Mouse (Mus musculus): ENCODE data around the gene Fyb2.

The Fyb2 gene

GRCm38 (mm10) chr4:104913291-104914129 is at the start of gene Fyb2:
Gene Fyb2 (plus strand): TSS chr4:104913456.
- no peak for DNase-seq (ENCODE audit: low spot score in 2 of 2)

DNA sequence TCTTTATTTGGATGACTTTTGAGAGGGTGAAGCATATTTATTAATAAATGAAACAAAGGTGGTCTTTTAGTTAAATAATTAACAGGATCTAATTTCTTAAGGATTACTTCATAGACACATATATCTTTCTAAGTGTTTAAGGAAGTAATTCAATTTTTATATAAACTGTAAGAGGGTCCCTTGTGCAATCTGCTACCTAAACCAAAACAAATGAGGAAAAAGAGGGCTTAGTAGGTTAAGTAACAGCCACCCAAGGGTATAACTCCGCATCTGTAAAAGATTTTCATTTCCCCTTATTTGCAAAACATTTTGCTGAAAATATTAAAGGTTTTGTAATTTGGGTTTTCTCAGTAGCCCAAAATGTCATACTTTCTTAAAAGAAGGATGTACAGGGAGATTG is 48.9 kb upstream of the Fyb2 start:
- DNase-seq (ENCODE audit: low spot score in 2 of 2): no peak

DNA sequence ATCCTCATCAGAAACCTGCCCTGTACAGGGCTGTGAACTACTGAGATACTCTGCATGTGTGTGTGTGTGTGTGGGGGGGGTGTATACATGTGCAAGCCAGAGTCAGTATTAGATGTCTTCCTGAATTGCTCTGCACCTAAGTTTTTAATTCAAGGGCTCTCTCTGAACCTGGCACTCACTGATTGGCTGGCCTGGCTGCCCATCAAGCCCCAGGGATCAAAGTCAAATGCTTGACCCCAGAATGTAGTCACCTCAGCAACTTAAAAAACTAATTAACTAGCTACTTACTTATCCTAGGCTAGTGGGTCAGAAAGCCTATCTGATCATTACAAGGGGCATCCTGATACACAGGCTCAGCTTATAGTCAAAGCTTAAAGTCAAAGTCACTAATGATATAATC is 43.7 kb upstream of the Fyb2 start:
- DNase-seq (ENCODE audit: low spot score in 2 of 2): no peak

DNA sequence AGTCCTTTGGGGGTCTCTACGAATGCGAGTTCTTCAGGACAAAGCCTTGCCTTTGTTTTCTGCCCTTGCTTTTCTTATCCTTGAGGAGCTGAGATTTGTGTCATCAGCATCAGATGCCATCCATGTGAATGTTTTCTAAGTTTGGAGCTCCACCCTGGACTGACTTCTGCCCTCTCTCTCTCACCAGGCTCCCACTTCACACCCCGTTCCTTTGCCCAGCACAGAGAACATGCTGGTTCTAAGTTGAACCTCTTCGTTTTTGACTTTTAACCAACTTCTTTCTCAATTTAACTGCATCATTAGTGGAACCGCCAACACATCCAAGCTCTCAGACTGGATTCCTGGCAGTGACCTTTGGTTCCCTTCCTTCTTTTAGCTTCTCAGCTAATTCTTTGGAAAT is 43.1 kb upstream of the Fyb2 start:
- no peak for DNase-seq (ENCODE audit: low spot score in 2 of 2)

DNA sequence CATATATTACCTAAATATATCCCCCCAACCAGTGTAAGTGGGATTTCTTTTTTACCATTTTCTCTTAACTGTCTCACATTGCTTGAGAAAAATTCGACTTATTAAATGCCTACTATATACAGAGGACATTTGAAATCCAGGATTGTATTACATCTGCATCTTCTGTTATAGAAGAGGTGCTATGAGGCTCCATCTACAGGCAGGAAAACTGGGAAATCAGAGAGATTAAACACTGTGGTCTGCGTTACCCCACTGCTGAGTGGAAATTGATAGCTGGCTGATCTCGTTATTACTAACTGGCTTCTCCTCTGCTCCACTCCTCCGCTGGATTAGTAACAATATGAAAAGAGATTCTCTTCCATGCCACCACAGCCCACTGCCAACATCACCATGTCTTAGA is 37.4 kb upstream of the Fyb2 start:
- no peak for DNase-seq (ENCODE audit: low spot score in 2 of 2)

GRCm38 (mm10) chr4:104876323-104876722 is 36.9 kb upstream of the Fyb2 start, which contains the start of gene C8a:
Gene C8a (minus strand): TSS chr4:104876398.
- no peak for DNase-seq (ENCODE audit: low spot score in 2 of 2)

GRCm38 (mm10) chr4:104887486-104887885 is 25.8 kb upstream of the Fyb2 start:
- DNase-seq (ENCODE audit: low spot score in 2 of 2): no peak

DNA sequence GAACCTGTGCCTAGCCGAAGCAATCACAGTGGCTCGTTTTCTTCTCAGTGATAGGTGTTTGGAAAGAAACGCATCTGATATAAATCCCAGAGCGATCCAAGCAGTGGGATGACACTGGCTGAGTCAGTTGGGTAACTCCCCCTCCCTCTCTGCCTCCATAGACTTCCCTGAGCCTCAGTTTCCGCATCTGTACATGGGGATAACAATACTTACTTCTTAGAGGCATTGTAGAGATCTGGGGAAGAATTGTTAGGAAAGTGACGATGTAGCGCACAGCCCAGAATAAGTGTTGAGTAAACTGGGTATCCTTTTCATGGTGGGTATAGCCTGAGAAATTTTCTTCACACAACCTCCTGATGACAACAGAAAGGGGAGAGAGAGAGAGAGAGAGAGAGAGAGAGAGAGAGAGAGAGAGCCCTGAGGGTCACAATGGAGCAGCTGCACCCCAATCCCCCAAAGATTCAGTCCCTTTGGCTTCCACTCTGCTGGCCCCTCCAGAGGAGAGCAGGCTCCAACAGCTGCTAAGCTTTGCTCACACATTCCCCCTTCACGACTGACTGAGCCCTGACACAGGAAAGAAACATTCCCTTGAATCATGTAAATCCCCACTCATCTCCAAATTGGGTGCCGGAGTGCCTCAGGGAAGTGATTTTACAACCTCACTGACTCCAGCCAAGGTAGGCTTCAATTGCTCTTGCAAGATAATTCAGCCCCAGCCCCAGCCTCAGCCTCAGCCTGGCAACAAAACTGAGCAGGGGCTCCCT is 24.6 kb upstream of the Fyb2 start:
- DNase-seq (ENCODE audit: low spot score in 2 of 2): no peak

GRCm38 (mm10) chr4:104891708-104892107 is 21.5 kb upstream of the Fyb2 start:
- DNase-seq (ENCODE audit: low spot score in 2 of 2): no peak

DNA sequence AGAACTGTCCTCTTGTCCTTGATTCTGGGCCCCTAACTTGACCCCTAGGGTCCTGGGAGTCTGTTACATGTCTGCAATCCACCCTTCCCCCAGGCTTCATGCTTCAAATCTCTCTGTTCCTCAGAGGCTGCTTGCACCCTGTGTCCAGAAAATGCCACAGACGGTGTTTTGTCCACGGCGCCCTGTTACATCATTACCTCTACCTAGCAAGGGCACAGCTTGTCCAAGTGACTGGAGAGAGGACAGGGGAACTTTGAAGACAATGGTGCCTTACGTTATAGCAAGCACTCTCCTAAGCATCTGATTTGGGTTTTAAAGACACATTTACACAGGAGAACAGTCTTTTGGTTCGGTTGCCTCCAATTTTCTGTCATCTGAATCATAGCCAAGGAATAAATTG is 19.7 kb upstream of the Fyb2 start:
- no peak for DNase-seq (ENCODE audit: low spot score in 2 of 2)

GRCm38 (mm10) chr4:104894004-104894734 is 19.1 kb upstream of the Fyb2 start:
- DNase-seq (ENCODE audit: low spot score in 2 of 2): peak; percentile 30 to 55

GRCm38 (mm10) chr4:104902836-104903235 is 10.4 kb upstream of the Fyb2 start:
- DNase-seq (ENCODE audit: low spot score in 2 of 2): no peak

DNA sequence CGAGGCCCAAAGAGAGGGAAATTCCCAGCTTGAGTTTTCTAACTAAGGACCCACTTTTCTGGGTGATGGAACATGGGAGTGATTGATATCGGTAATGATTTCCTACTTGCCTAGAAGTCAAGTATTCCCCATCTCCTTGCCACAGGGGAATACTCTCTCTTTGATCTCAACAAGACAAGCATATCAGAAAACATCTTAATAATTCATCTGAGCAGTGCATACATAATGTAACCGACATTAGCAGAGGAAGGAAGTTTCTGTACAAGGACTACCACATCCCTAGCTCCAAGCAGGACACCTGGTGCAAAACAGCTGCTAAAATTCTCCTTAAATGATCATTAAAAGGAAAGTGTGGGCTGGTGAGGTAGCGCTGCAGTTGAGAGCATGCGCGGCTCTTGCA is 8.2 kb upstream of the Fyb2 start:
- DNase-seq (ENCODE audit: low spot score in 2 of 2): no peak

GRCm38 (mm10) chr4:104911685-104912084 is 1.6 kb upstream of the Fyb2 start:
- peak in 1 of 2 experiments; percentile 67 for DNase-seq (ENCODE audit: low spot score in 2 of 2)

DNA sequence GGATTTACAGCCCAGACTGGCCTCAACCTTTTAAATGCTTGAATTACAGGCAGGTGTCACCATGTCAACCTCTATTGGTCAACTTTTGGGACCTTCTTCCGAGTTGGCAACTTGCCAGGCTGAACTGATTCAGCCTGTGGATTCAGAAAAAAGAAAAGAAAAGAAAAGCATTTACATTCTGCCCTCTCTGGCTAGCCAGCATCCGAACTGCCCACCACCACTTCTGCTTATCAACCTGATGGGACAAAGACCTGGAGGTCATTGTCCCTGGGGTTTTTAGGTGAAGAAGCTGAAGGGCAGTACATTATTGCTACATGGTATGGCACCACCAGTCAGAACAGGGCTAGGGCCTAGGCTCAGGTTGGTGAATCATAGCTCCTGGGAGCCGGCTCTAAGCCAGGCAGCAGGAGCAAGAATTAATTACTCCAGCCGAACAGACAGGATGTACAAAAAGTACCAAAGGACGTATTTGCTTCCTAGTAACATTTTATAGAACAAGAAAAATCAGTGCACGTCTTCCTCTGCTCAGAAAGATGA is 1.5 kb downstream of the Fyb2 start:
- no peak for DNase-seq (ENCODE audit: low spot score in 2 of 2)

DNA sequence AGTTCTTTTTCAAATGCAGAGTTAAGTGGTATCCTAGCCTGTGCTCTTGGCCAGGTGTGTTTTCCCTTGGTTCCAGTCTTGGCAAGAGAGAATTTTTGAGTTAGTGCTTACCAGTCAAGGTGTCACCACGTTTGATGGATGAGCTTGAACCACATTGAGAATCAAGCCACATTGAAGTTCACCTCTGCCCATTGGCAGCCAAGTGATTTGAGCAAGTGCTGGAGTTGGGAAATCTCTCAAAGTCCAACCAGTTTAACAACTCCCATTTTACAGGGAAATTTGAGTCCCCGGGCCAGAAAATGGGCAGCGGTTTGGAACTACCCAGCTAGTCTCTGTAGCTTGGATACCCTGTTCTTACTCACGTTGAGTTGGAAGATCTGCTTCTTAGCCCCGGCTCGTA is 4.8 kb downstream of the Fyb2 start:
- DNase-seq (ENCODE audit: low spot score in 2 of 2): no peak

GRCm38 (mm10) chr4:104925383-104925782 is 12.1 kb downstream of the Fyb2 start:
- no peak for DNase-seq (ENCODE audit: low spot score in 2 of 2)

DNA sequence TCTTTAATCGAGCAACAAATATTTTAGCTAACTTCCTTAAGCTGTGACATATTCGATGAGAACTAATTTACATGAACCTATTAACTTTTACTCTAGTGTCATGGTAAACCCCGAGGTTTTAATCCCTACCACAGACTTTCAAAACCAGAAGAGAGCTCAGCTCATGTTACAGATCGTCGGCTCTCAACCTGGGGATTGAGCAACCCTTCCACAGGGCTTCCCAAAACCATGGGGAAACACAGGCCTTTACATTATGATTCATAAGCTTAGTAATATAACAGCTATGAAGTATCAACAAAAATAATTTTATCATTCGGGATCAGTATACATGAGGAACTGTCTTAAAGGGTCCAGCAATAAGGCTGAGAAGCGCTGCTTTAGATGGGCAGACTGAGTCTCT is 15.9 kb downstream of the Fyb2 start:
- DNase-seq (ENCODE audit: low spot score in 2 of 2): no peak

DNA sequence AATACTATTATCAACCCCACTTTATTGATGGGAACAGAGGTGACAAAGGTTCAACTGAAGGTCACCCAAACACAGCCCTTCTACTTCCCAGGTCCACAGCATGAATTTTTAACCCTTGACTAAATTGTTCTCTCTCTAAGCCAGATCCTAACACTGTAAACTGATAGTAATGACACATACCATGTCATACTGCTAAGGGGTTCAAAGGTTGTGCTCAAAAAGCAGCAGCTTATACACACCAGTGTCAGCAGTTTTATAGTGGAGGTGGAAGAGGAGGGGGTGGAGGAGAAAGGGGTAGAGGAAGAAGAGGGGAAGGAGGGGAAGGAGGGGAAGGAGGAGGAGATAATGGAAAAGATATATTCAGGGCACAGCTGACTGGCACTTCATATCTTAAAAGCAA is 20.4 kb downstream of the Fyb2 start:
- DNase-seq (ENCODE audit: low spot score in 2 of 2): no peak

DNA sequence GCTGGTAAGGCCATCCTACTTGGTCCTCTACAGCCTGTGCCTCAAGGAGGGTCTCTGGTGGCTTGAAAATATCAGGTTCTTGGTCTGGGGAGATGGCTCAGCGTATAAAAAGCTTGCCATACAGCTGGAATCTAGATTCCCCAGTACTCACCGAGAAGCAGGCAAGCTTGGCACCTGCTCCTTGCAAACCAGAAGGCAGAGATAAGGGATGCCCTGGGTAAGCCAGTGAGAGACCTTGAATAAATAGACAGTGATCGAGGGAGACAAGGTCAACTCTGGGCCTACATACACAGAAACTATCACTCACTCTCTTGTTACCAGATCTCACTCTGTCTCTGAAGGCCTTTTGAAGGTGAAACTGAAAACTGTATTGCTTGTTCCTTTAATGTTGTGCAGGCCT is 21.7 kb downstream of the Fyb2 start:
- DNase-seq (ENCODE audit: low spot score in 2 of 2): no peak

- DNase-seq (ENCODE audit: low spot score in 2 of 2): no peak
Observed at GRCm38 (mm10) chr4:104935436-104935835, 22.2 kb downstream of the Fyb2 start.

DNA sequence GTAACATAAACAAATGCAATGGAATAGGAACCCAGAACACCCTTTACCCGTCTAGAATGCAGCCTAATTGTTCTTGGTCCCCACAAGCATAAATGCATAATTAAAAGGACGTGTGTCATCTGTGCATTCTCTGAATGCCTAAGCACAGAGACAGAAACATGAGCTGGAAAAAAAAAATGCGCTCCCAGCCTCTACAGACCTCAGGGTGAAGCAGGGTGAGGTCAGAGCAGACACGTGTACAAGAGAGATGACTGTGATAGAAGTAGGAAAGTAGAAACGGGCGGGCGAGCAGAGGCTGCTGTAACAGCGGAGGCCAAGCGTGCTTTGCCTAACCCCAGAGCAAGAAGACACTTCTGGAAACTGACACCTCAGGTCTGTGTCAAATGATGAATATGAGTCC is 22.8 kb downstream of the Fyb2 start:
- no peak for DNase-seq (ENCODE audit: low spot score in 2 of 2)
